Mouse (Mus musculus): ENCODE measurements around the gene Cyp4f18.
"Not testable (repeated sequence)": the region's sequence is repeated elsewhere in the genome, so short reads cannot be mapped to it uniquely, and the experiment has no call there.

DNA sequence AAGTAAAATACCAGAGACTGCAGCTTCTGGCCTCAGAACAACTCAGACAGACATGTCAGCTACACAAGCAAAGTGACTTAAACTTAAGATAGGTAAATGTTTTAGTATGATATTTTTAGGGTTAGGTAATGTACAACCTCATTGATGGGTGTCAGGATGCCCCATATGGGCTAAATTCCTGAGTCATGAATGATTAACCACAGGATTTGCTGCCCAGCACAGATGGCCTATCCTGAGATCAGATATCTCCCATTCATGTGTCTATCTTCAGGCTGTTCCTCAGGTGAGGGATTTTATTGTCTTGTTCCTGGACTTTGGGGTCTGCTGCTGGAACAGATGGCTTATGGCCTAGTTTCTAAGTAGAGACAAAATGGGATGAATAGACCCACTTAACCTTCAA is 45.2 kb upstream of the Cyp4f18 start:
- not testable (repeated sequence) for TF ChIP-seq CTCF (IDR thresholded peaks at IDR 0.05; ENCODE audit: control insufficient read depth, insufficient read depth, insufficient replicate concordance, low read depth, low read length); POLR2A (IDR thresholded peaks at IDR 0.05; ENCODE audit: control insufficient read depth, low read depth, low read length)
